Mouse (Mus musculus): Measurements from ENCODE around the gene Hexb.
"Not testable (repeated sequence)": the region's sequence is repeated elsewhere in the genome, so short reads cannot be mapped to it uniquely, and the experiment has no call there.

DNA sequence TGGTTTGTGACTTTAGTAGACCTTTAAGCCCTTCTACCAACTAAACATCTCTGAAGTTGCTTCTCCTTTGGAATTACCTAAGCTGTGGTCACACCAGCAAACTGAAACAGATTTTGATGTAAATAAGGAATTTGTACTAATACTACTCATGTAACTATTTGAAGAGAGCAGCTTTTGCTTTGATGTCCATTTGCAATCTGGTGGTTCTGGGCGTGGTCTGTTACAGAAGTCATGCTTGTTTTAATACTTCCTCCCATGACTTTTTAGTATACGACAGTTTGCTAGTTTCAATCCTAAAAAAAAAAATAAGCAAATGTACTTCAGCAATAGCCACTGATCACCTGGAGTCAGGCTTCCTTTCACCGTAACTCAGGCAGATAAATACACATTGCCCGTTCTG lies 68.5 kb downstream of the Hexb start:
- not testable (repeated sequence) for TF ChIP-seq HCFC1 (IDR thresholded peaks at IDR 0.05; ENCODE audit: borderline replicate concordance, insufficient read depth, low read length); MAFK (IDR thresholded peaks at IDR 0.05; ENCODE audit: insufficient read depth, low read depth, low read length); CHD2 (IDR thresholded peaks at IDR 0.05; ENCODE audit: low read depth, low read length); ZNF384 (IDR thresholded peaks at IDR 0.05; ENCODE audit: low read depth, low read length)
